Mouse (Mus musculus) small intestine, adult 2 months (tissue): ENCODE results near the gene Rcbtb2. TPM values are rescaled to one million over a fixed set of nuclear protein-coding genes. Genes with fewer than 3 reads are reported as not detected.

Source experiments
- H3K27ac ChIP-seq: fragments of 200-500 bp; 2 replicates; pipeline ENCODE4 v1.5.1; 2012; ENCODE audit warnings: low read depth, low read length, control low read depth, inconsistent platforms; ENCODE audit not compliant: insufficient read depth
- H3K27me3 ChIP-seq: fragments of 200-500 bp; 2 replicates; pipeline ENCODE4 v1.6.1; 2012; ENCODE audit warnings: mild to moderate bottlenecking, moderate library complexity, low read length, inconsistent platforms; ENCODE audit not compliant: control insufficient read depth, insufficient read depth
- H3K36me3 ChIP-seq: fragments of 200-500 bp; 2 replicates; pipeline ENCODE4 v1.6.1; 2012; ENCODE audit warnings: mild to moderate bottlenecking, low read length, control low read depth, inconsistent platforms; ENCODE audit not compliant: control insufficient read depth, insufficient read depth
- H3K4me1 ChIP-seq: fragments of 200-500 bp; 2 replicates; pipeline ENCODE4 v1.6.1; 2012; ENCODE audit warnings: low read length, inconsistent platforms, mixed read lengths; ENCODE audit not compliant: control insufficient read depth, insufficient read depth, insufficient read length
- H3K4me3 ChIP-seq: fragments of 200-500 bp; 2 replicates; pipeline ENCODE4 v1.5.1; 2012; ENCODE audit warnings: low read depth, mild to moderate bottlenecking, control low read depth, inconsistent platforms, low read length, moderate library complexity
- CTCF ChIP-seq: fragments of 200-500 bp; IDR thresholded peaks from 2 replicates; pipeline ENCODE4 v1.5.1; 2012; ENCODE audit warnings: low read depth, mild to moderate bottlenecking, control low read depth, inconsistent platforms, low read length, moderate library complexity, mixed read lengths; ENCODE audit not compliant: insufficient replicate concordance, insufficient read length; ENCODE audit errors: extremely low read depth
- POLR2A ChIP-seq: fragments of 200-500 bp; IDR thresholded peaks from 2 replicates; pipeline ENCODE4 v1.6.1; 2012; ENCODE audit warnings: low read depth, mild to moderate bottlenecking, control low read depth, inconsistent platforms, low read length, moderate library complexity
- WGBS: fragments of 180-500 bp; shearing (Covaris S2); methylation state at CpG from one replicate; pipeline ENCODE4 v1.1.7; 2018; 5-methylcytosine and 5-hydroxymethylcytosine counted together
- polyA plus RNA-seq: library from polyadenylated mRNA; depleted of rRNA; stranded (reverse); fragments of >200 nt; gene quantifications from 2 replicates; pipeline ENCODE4 v1.2.3, GENCODE M21; 2012; rRNA removed

Gene Rcbtb2
- polyA plus RNA-seq, 1 experiment: 10.1 TPM

GRCm38 (mm10) chr14:73244061-73244597, 121.3 kb downstream of the Rcbtb2 start:
- TF ChIP-seq POLR2A (no peak), CTCF (no peak)
- H3K27me3 ChIP-seq: no peaks in the 10 kb centered on the region
- 88% methylated on average over 2 of the region's 2 CpGs for WGBS

GRCm38 (mm10) chr14:73250056-73250455, 127.2 kb downstream of the Rcbtb2 start:
- Histone ChIP-seq H3K27me3 (no peaks in the 10 kb centered on the region), H3K36me3 (0 out of 2 replicates have a peak, but pooled peaks cover 5% of the 10 kb centered on the region), H3K4me1 (peaks cover 7% of the 10 kb centered on the region; the same call in 1 of the 2 replicates), H3K27ac (no peak overlapping the region), H3K4me3 (no peak overlapping the region)
- 63% methylated on average over 2 of the region's 2 CpGs for WGBS
- TF ChIP-seq CTCF (no peak), POLR2A (no peak)

More at GRCm38 (mm10) chr14:73244061-73244597, 121.3 kb downstream of the Rcbtb2 start:
- H3K4me3 ChIP-seq: no peak overlapping the region
- H3K36me3 ChIP-seq: peaks cover 9% of the 10 kb centered on the region
- H3K27ac ChIP-seq: no peak overlapping the region
- H3K4me1 ChIP-seq: peaks cover 3% of the 10 kb centered on the region; the same call in 1 of the 2 replicates

GRCm38 (mm10) chr14:73252276-73252675, 129.4 kb downstream of the Rcbtb2 start:
- peaks cover 7% of the 10 kb centered on the region; the same call in 1 of the 2 replicates for H3K4me1 ChIP-seq
- H3K36me3 ChIP-seq: peaks cover 4% of the 10 kb centered on the region; the same call in 1 of the 2 replicates
- H3K4me3 ChIP-seq: no peak overlapping the region
- TF ChIP-seq POLR2A (no peak), CTCF (no peak)
- H3K27me3 ChIP-seq: no peaks in the 10 kb centered on the region
- 52% methylated on average over 2 of the region's 2 CpGs for WGBS
- peak overlapping the region; percentile 61 for H3K27ac ChIP-seq

- peaks cover 4% of the 10 kb centered on the region; the same call in 1 of the 2 replicates for H3K36me3 ChIP-seq
- H3K27ac ChIP-seq: peak overlapping the region; percentile 79
- H3K27me3 ChIP-seq: no peaks in the 10 kb centered on the region
- no peak overlapping the region for H3K4me3 ChIP-seq
- H3K4me1 ChIP-seq: peaks cover 7% of the 10 kb centered on the region; the same call in 1 of the 2 replicates
- TF ChIP-seq POLR2A (no peak), CTCF (no peak)
- 15% methylated on average over 6 of the region's 6 CpGs for WGBS
Observed at GRCm38 (mm10) chr14:73253453-73254251, 130.8 kb downstream of the Rcbtb2 start.

GRCm38 (mm10) chr14:73254412-73254811, 131.6 kb downstream of the Rcbtb2 start:
- TF ChIP-seq POLR2A (no peak), CTCF (peak; percentile 12; the same call in 1 of the 2 replicates)
- peaks cover 4% of the 10 kb centered on the region; the same call in 1 of the 2 replicates for H3K36me3 ChIP-seq
- H3K4me3 ChIP-seq: no peak overlapping the region
- WGBS: 39% methylated on average over 4 of the region's 4 CpGs
- H3K27me3 ChIP-seq: no peaks in the 10 kb centered on the region
- peak overlapping the region; percentile 61 for H3K27ac ChIP-seq
- H3K4me1 ChIP-seq: peaks cover 7% of the 10 kb centered on the region; the same call in 1 of the 2 replicates

GRCm38 (mm10) chr14:73255426-73255970, 132.7 kb downstream of the Rcbtb2 start:
- H3K4me1 ChIP-seq: peaks cover 7% of the 10 kb centered on the region; the same call in 1 of the 2 replicates
- TF ChIP-seq POLR2A (no peak), CTCF (no peak)
- 76% methylated on average over 3 of the region's 3 CpGs for WGBS
- peaks cover 4% of the 10 kb centered on the region; the same call in 1 of the 2 replicates for H3K36me3 ChIP-seq
- H3K4me3 ChIP-seq: no peak overlapping the region
- no peak overlapping the region for H3K27ac ChIP-seq
- no peaks in the 10 kb centered on the region for H3K27me3 ChIP-seq

GRCm38 (mm10) chr14:73257348-73257747, 134.5 kb downstream of the Rcbtb2 start:
- Histone ChIP-seq H3K36me3 (peaks cover 9% of the 10 kb centered on the region), H3K4me1 (peaks cover 7% of the 10 kb centered on the region; the same call in 1 of the 2 replicates), H3K4me3 (no peak overlapping the region), H3K27me3 (no peaks in the 10 kb centered on the region), H3K27ac (no peak overlapping the region)
- TF ChIP-seq POLR2A (no peak), CTCF (no peak)
- 82% methylated on average over 7 of the region's 7 CpGs for WGBS

Other genes with a start within 250 kb of the Rcbtb2 start
- 2.1 and 3.1 TPM in 2 replicates for gene Cysltr2, start 73.9 kb upstream of the Rcbtb2 start, polyA plus RNA-seq
- gene Lpar6, start 114.9 kb downstream of the Rcbtb2 start, polyA plus RNA-seq: 0.33 and 0.91 TPM in 2 replicates
- 1.0 and 2.9 TPM in 2 replicates for gene Rb1, start 202.8 kb downstream of the Rcbtb2 start, polyA plus RNA-seq